Mouse (Mus musculus): ENCODE results near the gene Paxip1. TPM values are rescaled to one million over a fixed set of nuclear protein-coding genes. Genes with fewer than 3 reads are reported as not detected.

The Paxip1 gene
- 7.0 TPM for polyA plus RNA-seq (2014; fragmentation: Illumina TruSeq; extraction: RNeasy Lipid Tissue Mini Kit (QIAGEN cat#74804); ENCODE audit: low read depth, low replicate concordance)

GRCm38 (mm10) chr5:27791303-27792172 is at the start of gene Paxip1:
Gene Paxip1 (minus strand): TSS chr5:27791691.

Other genes with a start within 250 kb of the Paxip1 start
- not detected for gene Htr5a, start 50.5 kb upstream of the Paxip1 start, polyA plus RNA-seq (2014; fragmentation: Illumina TruSeq; extraction: RNeasy Lipid Tissue Mini Kit (QIAGEN cat#74804); ENCODE audit: low read depth, low replicate concordance)

All from liver, adult 10 weeks (tissue).